Mouse (Mus musculus): Measurements from ENCODE around the gene Tpt1.

GRCm38 (mm10) chr14:75828221-75828620 lies 16.7 kb upstream of the Tpt1 start:
- no peak for TF ChIP-seq CTCF (IDR thresholded peaks at IDR 0.05; ENCODE audit: borderline replicate concordance, control insufficient read depth, extremely low read depth, insufficient read depth, low read length, poor library complexity)
- no peak for TF ChIP-seq POLR2A (IDR thresholded peaks at IDR 0.05; ENCODE audit: control insufficient read depth, extremely low read depth, insufficient read depth, low read length, poor library complexity)

Measured in thymus, adult 2 months (tissue).